Mouse (Mus musculus): ENCODE measurements at regions not wholly inside any gene's neighbourhood (a gene's known extent, or its start where the extent isn't known, plus 50 kb on each side); places are given as distances from the start of the nearest gene placed in this dataset.

DNA sequence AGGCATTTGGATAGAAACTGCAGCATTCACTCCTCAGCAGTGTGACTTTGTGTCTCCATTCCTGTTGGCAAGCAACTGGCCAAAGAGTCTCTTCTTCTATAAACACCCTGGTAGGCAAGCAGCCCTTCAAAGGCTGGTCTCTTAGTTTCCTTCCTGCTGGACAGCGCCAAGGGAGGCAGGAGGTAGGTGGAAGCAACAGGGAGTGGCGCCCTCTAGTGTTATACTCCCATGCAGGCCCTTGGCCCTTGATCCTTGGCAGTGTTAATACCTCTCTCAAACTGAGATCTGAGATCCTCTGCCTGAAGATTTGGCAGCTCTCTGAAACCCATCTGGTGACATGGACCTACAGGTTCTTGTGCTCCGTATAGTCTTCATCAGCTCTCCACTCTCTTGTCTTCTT lies 51.3 kb upstream of the Opcml start:
- no peaks in the 10 kb centered on the region for H3K9me3 ChIP-seq (ENCODE audit: control insufficient read depth, low read depth, low read length)
- H3K4me2 ChIP-seq (replicated peaks; ENCODE audit: low read depth, low read length), result no peak overlapping the region
- no peaks in the 10 kb centered on the region for H3K27me3 ChIP-seq (ENCODE audit: control insufficient read depth, insufficient read depth, low read length)
- ATAC-seq (ENCODE audit: insufficient number of reproducible peaks, insufficient read depth, low FRiP score, low read depth), result no peak
- no peak overlapping the region for H3K27ac ChIP-seq (ENCODE audit: low read length)
- H3K4me1 ChIP-seq (ENCODE audit: control insufficient read depth, insufficient read depth, low read length), result no peaks in the 10 kb centered on the region
- H3K4me3 ChIP-seq (ENCODE audit: low read depth, low read length), result no peak overlapping the region
- H3K9ac ChIP-seq (replicated peaks; ENCODE audit: low read depth, low read length), result no peak overlapping the region
- H3K36me3 ChIP-seq (ENCODE audit: control insufficient read depth, insufficient read depth, low read length), result no peaks in the 10 kb centered on the region
- 23% methylated on average over 3 of the region's 3 CpGs for WGBS
